Mouse (Mus musculus): ENCODE results near the gene Cct6b. TPM values are rescaled to one million over a fixed set of nuclear protein-coding genes. Genes with fewer than 3 reads are reported as not detected.
"Not testable (repeated sequence)": the region's sequence is repeated elsewhere in the genome, so short reads cannot be mapped to it uniquely, and the experiment has no call there.

The Cct6b gene
- total RNA-seq, 2 experiments from 2014 or later = not detected

DNA sequence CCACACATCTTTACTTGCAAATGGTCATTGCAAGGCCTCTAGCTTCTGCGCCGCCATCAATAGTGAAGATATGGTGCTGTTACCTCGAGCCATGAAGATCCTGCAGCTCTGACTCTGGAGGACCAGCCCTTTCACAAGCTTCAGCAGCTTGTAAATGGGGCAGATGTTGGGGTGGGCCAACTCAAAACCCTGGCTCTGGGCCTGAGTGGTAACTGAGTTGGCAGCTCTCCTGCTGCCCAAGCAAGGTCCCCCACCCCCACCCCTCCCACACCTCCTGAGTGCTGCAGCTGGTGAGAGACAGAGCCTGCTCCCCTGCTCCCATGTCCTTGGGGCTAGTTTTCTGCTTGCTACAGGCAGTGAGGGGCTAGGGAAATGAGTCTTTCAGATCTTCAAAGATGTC, 51.4 kb downstream of the Cct6b start:
- no peak for ATAC-seq (replicated peaks; ENCODE audit: low FRiP score, poor library complexity, severe bottlenecking)

DNA sequence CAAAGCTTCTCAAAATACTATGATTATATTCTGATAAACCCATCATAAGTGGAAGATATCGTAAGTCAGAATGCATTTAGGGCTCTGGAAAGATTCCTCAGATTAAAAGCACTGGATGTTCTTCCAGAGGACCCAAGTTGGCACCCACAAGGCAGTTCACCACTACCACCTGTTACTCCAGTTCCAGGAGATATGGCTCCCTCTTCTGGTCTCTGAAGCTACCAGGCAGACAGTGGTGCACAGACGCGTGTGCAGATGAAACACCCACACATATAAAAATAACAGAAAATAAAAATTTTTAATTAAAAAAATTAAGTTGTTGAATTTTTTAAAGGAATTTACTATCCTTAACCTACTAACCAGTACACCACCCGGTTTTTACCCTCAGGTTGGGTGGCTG, 55.2 kb downstream of the Cct6b start:
- ATAC-seq (replicated peaks; ENCODE audit: low FRiP score, poor library complexity, severe bottlenecking) = no peak

DNA sequence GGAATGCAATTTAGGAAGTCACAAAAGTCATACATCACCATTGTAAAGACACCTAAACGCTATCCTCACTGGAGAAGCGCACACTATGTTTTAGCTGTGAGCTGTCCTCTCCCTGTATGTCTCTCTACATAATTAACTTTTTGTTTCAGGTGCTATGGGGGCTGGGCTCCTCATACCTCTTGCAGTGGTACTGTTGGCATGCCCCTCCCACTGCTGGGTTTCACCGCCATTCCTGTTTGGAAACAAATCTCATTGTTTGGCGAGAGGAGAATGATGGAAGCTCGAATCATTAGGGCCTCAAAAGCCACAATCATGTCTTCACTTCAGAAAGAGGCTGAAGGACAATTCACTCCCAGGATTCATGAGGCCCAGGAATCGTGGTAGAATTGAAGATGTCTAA, 59.0 kb downstream of the Cct6b start:
- no peak for ATAC-seq (replicated peaks; ENCODE audit: low FRiP score, poor library complexity, severe bottlenecking)

DNA sequence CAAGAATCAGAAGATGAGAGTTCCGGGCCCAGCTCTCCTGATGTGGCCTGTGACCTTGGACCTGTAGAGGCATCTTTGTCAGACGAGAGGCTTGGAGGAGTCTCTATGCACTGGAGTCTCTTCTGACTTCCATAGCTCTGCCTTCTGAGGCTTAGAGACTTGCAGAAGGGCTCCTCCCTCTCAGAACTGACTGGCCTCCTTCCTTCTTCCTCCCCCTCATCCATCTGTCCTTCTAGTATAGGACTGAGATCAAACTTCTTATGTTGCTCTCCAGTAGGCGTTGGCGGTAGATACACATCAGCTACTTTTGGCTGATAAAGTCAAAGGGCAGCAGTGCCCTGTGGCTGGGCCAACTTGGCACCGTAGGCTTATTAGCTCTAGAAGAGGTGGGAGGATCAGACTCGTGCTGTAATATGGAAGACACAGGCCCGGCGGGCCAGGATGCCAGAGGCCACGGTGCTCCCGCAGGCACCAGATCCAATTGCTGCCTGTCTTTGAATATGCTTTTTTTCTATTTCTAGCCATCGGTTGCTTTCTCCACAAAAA, 64.2 kb downstream of the Cct6b start:
- no peak for ATAC-seq (replicated peaks; ENCODE audit: low FRiP score, poor library complexity, severe bottlenecking)

DNA sequence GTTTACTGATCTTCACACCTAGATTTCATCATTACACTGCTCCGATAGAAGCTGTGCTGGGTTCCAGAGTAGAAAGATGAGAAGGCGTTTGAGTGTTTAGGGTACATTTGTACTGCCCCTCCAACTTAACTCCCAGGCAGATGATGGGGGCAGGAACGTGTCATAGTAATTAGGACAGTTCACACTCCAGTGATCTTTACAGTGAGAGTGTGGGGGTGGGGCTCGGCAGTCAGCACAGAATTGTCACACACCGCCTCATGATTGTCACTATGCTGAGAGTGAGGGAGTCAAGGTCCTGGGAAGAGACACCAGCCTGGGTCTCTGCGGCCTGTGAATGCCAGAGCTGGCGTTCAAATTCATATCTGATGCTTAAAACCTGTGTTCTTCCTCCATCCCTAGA, 68.2 kb downstream of the Cct6b start:
- no peak for ATAC-seq (replicated peaks; ENCODE audit: low FRiP score, poor library complexity, severe bottlenecking)

DNA sequence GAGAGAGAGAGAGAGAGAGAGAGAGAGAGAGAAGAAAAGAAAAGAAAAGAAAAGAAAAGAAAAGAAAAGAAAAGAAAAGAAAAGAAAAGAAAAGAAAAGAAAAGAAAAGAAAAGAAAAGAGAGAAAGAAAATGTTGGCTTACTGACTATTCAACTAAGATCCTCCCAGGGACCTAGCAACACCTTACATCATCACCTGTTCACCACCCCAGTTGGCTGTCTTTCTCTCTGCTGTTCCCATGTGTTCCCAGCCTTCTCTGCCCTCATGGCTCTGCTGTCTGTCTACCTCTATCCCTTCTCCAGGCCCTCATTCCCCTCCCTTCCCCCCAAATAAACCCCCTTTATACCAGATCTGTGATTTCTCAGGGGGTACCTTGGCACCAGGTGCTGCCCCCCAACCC, 69.2 kb downstream of the Cct6b start:
- ATAC-seq (replicated peaks; ENCODE audit: low FRiP score, poor library complexity, severe bottlenecking) = not testable (repeated sequence)

DNA sequence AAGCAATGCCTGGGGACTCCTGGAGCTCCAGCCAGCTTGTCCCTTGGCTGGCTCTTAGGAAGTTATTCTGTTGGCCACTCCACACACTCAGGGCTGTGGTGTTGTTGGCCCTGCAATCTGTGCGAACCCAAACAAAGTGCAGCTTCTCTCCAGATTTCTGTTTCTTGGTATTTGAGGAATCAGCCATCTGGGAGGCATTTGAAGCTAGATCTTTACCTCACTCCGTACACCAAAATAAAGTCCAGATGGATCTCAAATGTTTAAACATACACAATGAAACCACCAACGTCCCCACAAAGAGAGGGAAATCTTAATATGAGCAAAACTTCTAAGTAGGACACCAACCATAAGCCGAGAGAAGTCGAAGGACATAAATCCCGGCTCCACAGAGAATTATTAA, 71.5 kb downstream of the Cct6b start:
- ATAC-seq (replicated peaks; ENCODE audit: low FRiP score, poor library complexity, severe bottlenecking) = no peak

DNA sequence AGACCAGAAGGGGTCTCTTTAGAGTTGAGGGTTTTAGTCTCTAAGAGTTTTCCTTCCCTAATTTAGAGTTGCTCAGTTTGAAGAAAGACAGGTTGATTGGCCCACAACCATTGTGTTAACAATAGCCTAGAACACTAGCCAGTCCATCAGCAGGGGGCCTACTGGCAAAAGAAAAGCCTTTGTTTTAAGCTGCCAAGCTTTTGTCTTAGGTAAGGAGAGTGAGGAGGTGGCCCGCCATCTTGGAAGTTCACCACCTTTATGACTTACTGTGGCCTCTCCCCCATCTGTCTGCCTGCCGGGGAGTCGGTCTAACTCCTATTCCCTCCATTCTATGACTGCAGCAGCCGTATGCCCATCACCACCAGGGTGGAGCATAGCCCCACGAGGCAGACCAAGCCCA, 73.6 kb downstream of the Cct6b start:
- no peak for ATAC-seq (replicated peaks; ENCODE audit: low FRiP score, poor library complexity, severe bottlenecking)

DNA sequence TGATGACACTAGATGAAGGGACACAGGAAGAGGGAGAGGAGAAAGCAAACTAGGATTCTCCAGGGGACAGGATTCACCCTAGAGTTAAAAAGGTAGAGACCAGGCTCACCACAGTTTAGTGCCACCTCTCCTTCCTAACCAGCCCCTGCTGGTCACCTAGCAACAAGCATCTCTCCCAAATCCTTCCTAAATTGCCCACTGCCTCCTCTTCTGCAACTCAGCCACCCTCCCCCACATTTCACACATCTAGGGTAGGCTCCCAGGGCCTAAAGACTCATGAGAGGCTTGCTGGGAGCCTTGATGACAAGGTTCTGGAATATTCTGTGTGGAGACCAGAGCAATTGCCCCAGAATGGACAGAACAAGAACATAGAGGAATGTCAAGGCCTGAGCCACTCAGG, 76.5 kb downstream of the Cct6b start:
- ATAC-seq (replicated peaks; ENCODE audit: low FRiP score, poor library complexity, severe bottlenecking) = no peak

DNA sequence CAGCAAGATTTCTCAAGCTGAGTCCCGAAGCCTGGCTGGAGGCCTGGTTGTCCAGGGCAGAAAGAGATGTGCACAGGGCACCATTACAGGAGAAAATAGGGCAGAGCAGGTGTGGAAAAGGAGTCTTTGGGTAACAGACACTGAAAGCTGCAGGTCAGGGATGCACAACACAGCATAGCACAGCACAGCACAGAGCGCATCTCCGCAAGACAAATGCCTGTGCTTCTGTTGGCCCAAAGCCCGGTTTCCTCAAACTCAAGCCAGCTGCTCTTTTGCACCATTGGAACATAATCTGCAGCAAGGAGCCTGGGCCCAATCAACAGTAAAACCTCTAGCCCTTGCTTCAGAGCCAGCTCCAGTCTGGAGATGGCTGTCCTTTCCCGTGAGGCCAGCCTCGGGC, 79.4 kb downstream of the Cct6b start:
- ATAC-seq (replicated peaks; ENCODE audit: low FRiP score, poor library complexity, severe bottlenecking) = no peak

DNA sequence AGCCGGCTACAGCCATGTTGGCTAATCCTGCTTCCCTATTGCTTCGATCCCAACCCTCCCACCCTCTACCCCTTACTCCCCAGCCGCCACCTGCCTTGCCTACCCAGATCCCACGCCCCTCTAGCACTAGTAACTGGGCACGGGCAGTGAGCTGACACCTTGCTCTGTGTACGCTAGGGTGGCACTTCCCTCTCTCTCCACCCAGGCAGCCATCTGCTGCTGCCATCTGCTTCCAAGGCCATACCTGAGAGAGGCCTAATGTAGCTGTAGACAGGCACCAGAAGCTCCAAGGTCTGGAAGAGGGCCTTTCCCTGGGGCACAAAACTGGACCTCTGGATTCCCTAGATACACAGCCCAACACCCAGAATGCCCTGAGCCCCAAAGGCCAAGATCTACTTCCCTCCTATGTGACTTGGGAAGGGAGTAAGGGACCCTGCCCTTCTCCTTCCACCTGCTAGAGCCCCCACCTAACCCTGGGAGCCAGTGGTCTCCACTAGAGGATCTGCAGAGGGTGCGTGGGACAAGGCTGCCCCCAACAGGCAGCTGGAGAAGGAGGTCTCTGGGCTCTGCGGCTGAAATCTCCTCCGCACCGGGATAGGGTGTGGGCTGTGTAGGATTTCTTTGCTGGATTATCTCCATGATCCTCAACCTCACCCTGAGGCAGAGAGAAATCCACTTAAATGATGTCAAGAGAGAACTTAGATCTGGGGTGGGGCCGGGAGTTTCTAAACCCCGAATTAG, 80.2 kb downstream of the Cct6b start:
- ATAC-seq (replicated peaks; ENCODE audit: low FRiP score, poor library complexity, severe bottlenecking) = no peak

DNA sequence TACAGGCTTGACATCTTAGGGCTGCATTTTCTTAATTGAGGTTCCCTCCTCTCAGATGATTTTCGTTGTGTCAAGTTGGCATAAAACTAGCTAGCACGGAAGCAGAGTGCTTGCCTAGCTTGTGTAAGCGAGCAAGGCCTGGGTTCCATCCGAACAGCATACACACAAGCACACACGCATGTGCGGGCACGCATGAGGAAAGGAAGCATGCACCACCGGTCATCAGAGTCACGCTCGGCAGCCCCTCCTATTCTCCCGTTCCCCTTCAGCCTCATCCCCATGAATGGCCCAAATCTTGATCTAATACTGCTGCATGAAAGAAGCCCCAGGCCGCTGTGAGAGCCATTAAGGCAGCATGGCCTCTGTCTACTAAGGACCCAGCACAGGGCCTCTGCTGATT, 85.6 kb downstream of the Cct6b start:
- ATAC-seq (replicated peaks; ENCODE audit: low FRiP score, poor library complexity, severe bottlenecking) = no peak

Other genes starting within 250 kb of the Cct6b start
- 18.4 and 22.3 TPM in 2 replicates for gene Zfp830, start within 50 bp of the Cct6b start, total RNA-seq (2015; ENCODE audit: low replicate concordance)
- gene Zfp830, start within 50 bp of the Cct6b start, total RNA-seq (2017; ENCODE audit: low replicate concordance) = 21.9 and 31.1 TPM in 2 replicates
- gene Lig3, start 16.8 kb upstream of the Cct6b start, total RNA-seq (2015; ENCODE audit: low replicate concordance) = 2.1 and 6.8 TPM in 2 replicates
- gene Lig3, start 16.8 kb upstream of the Cct6b start, total RNA-seq (2017; ENCODE audit: low replicate concordance) = 1.4 and 6.3 TPM in 2 replicates
- 57.4 and 59.5 TPM in 2 replicates for gene Rffl, start 106.9 kb upstream of the Cct6b start, total RNA-seq (2015; ENCODE audit: low replicate concordance)
- 78.4 and 78.7 TPM in 2 replicates for gene Rffl, start 106.9 kb upstream of the Cct6b start, total RNA-seq (2017; ENCODE audit: low replicate concordance)
- gene Rad51d, start 126.3 kb upstream of the Cct6b start, total RNA-seq (2015; ENCODE audit: low replicate concordance) = 2.9 and 5.9 TPM in 2 replicates
- gene Rad51d, start 126.3 kb upstream of the Cct6b start, total RNA-seq (2017; ENCODE audit: low replicate concordance) = 4.4 and 4.5 TPM in 2 replicates
- not detected in 2 replicates for gene Fndc8, start 127.8 kb upstream of the Cct6b start, total RNA-seq (2015; ENCODE audit: low replicate concordance)
- not detected in 2 replicates for gene Fndc8, start 127.8 kb upstream of the Cct6b start, total RNA-seq (2017; ENCODE audit: low replicate concordance)
- 2.5 and 7.1 TPM in 2 replicates for gene Nle1, start 144.1 kb upstream of the Cct6b start, total RNA-seq (2015; ENCODE audit: low replicate concordance)
- 1.1 and 2.6 TPM in 2 replicates for gene Nle1, start 144.1 kb upstream of the Cct6b start, total RNA-seq (2017; ENCODE audit: low replicate concordance)
- not detected in 2 replicates for gene Unc45b, start 146.2 kb upstream of the Cct6b start, total RNA-seq (2015; ENCODE audit: low replicate concordance)
- not detected in 2 replicates for gene Unc45b, start 146.2 kb upstream of the Cct6b start, total RNA-seq (2017; ENCODE audit: low replicate concordance)
- gene Slfn5, start 187.0 kb upstream of the Cct6b start, total RNA-seq (2015; ENCODE audit: low replicate concordance) = 4.6 and 7.6 TPM in 2 replicates
- gene Slfn5, start 187.0 kb upstream of the Cct6b start, total RNA-seq (2017; ENCODE audit: low replicate concordance) = 4.5 and 5.5 TPM in 2 replicates
- gene Slfn9, start 227.5 kb upstream of the Cct6b start, total RNA-seq (2015; ENCODE audit: low replicate concordance) = 6.8 and 10.1 TPM in 2 replicates
- 6.0 and 6.1 TPM in 2 replicates for gene Slfn9, start 227.5 kb upstream of the Cct6b start, total RNA-seq (2017; ENCODE audit: low replicate concordance)

All from erythroid progenitor cell, adult 5-6 weeks (primary cell).